Mouse (Mus musculus) liver, postnatal 0 days (tissue): ENCODE measurements at regions not wholly inside any gene's neighbourhood (a gene's known extent, or its start where the extent isn't known, plus 50 kb on each side); places are given as distances from the start of the nearest gene placed in this dataset.

ENCODE experiments used
- ATAC-seq: fragments of 200-750 bp; cut with Nextera tagmentation; 2 replicates; pipeline ENCODE4 v1.8.0; 2017; ENCODE audit warnings: mild to moderate bottlenecking, moderate library complexity
- DNase-seq: peaks from one replicate; pipeline ENCODE4 v3.0.0-alpha.2; 2016
- H3K27ac ChIP-seq: fragments of 300-500 bp; sonication (generic); 2 replicates; pipeline ENCODE4 v1.5.1; 2014; ENCODE audit warnings: antibody characterized with exemption, moderate library complexity, mild to moderate bottlenecking, low read depth
- H3K27me3 ChIP-seq: fragments of 300-500 bp; sonication (generic); 2 replicates; pipeline ENCODE4 v1.6.1; 2014; ENCODE audit warnings: low read length, control low read depth, mixed read lengths; ENCODE audit not compliant: insufficient read depth
- H3K36me3 ChIP-seq: fragments of 300-500 bp; sonication (generic); replicated peaks from 2 replicates; pipeline ENCODE4 v1.6.1; 2014; ENCODE audit warnings: mild to moderate bottlenecking, control low read depth, low read length, moderate library complexity, mixed read lengths; ENCODE audit not compliant: insufficient read depth
- H3K4me1 ChIP-seq: fragments of 300-500 bp; sonication (generic); 2 replicates; pipeline ENCODE4 v1.6.1; 2014; ENCODE audit warnings: antibody characterized with exemption, mild to moderate bottlenecking, control low read depth; ENCODE audit not compliant: insufficient read depth
- H3K4me2 ChIP-seq: fragments of 300-500 bp; sonication (generic); 2 replicates; pipeline ENCODE4 v1.6.1; 2014; ENCODE audit warnings: low read depth, mild to moderate bottlenecking, low read length, moderate library complexity, mixed read lengths
- H3K4me3 ChIP-seq: fragments of 300-500 bp; sonication (generic); 2 replicates; pipeline ENCODE4 v1.5.1; 2014; ENCODE audit warnings: low read depth, low read length
- H3K9ac ChIP-seq: fragments of 300-500 bp; sonication (generic); replicated peaks from 2 replicates; pipeline ENCODE4 v1.6.1; 2014; ENCODE audit warnings: mild to moderate bottlenecking, moderate library complexity
- H3K9me3 ChIP-seq: fragments of 300-500 bp; sonication (generic); 2 replicates; pipeline ENCODE4 v1.6.1; 2016; ENCODE audit warnings: mild to moderate bottlenecking, control low read depth, low read length, mixed read lengths
- CTCF ChIP-seq: sonication (generic); IDR thresholded peaks from 2 replicates; pipeline ENCODE4 v1.5.1; 2016; ENCODE audit warnings: antibody characterized with exemption, low read depth
- EP300 ChIP-seq: IDR thresholded peaks from 2 replicates; pipeline ENCODE4 v1.6.1; 2016; ENCODE audit warnings: antibody characterized with exemption, low read depth, mild to moderate bottlenecking
- WGBS: fragments of 180-500 bp; shearing (Covaris S2); extraction: QIAGEN DNeasy Blood & Tissue Kit; methylation state at CpG from one replicate; pipeline ENCODE4 v1.1.7; 2014; ENCODE audit not compliant: insufficient replicate concordance; 5-methylcytosine and 5-hydroxymethylcytosine counted together

- ATAC-seq (no peak), DNase-seq (no peak)
- WGBS = 74% methylated on average over 5 of the region's 6 CpGs
- Histone ChIP-seq H3K36me3 (no peaks in the 10 kb centered on the region), H3K9me3 (no peaks in the 10 kb centered on the region), H3K4me1 (no peaks in the 10 kb centered on the region), H3K27me3 (no peaks in the 10 kb centered on the region), H3K9ac (no peak overlapping the region), H3K27ac (no peak overlapping the region), H3K4me2 (no peak overlapping the region), H3K4me3 (no peak overlapping the region)
- TF ChIP-seq EP300 = no peak
- TF ChIP-seq CTCF = no peak
These were observed 65.1 kb upstream of the Pcdh8 start for GRCm38 (mm10) chr14:79836186-79836585.

GRCm38 (mm10) chr14:79824670-79825446 is 53.7 kb upstream of the Pcdh8 start:
- Histone ChIP-seq H3K9ac (no peak overlapping the region), H3K27me3 (no peaks in the 10 kb centered on the region), H3K4me1 (no peaks in the 10 kb centered on the region), H3K4me2 (no peak overlapping the region), H3K27ac (no peak overlapping the region), H3K4me3 (no peak overlapping the region), H3K36me3 (no peaks in the 10 kb centered on the region), H3K9me3 (no peaks in the 10 kb centered on the region)
- DNase-seq = no peak
- whole genome bisulfite sequencing = 81% methylated on average over 11 of the region's 11 CpGs
- no peak for ATAC-seq
- TF ChIP-seq EP300 = no peak
- TF ChIP-seq CTCF = no peak

- DNase-seq (no peak), ATAC-seq (no peak)
- Histone ChIP-seq H3K36me3 (no peaks in the 10 kb centered on the region), H3K4me1 (no peaks in the 10 kb centered on the region), H3K27ac (no peak overlapping the region), H3K9ac (no peak overlapping the region), H3K4me3 (no peak overlapping the region), H3K4me2 (no peak overlapping the region), H3K9me3 (no peaks in the 10 kb centered on the region), H3K27me3 (no peaks in the 10 kb centered on the region)
- TF ChIP-seq CTCF (no peak), EP300 (no peak)
- WGBS = 76% methylated on average over 16 of the region's 16 CpGs
These were observed 51.5 kb upstream of the Pcdh8 start for GRCm38 (mm10) chr14:79822453-79823117.

GRCm38 (mm10) chr14:79822011-79822435 is 50.9 kb upstream of the Pcdh8 start:
- H3K4me2 ChIP-seq = no peak overlapping the region
- no peaks in the 10 kb centered on the region for H3K4me1 ChIP-seq
- ATAC-seq (no peak), DNase-seq (no peak)
- H3K36me3 ChIP-seq = no peaks in the 10 kb centered on the region
- no peak overlapping the region for H3K9ac ChIP-seq
- H3K9me3 ChIP-seq = no peaks in the 10 kb centered on the region
- TF ChIP-seq CTCF = no peak
- no peak for TF ChIP-seq EP300
- H3K4me3 ChIP-seq = no peak overlapping the region
- H3K27ac ChIP-seq = no peak overlapping the region
- no peaks in the 10 kb centered on the region for H3K27me3 ChIP-seq
- WGBS = 85% methylated on average over 5 of the region's 5 CpGs

GRCm38 (mm10) chr14:79821352-79822010 is 50.4 kb upstream of the Pcdh8 start:
- TF ChIP-seq CTCF = no peak
- TF ChIP-seq EP300 = no peak
- no peak for DNase-seq
- Histone ChIP-seq H3K9me3 (no peaks in the 10 kb centered on the region), H3K27me3 (no peaks in the 10 kb centered on the region), H3K9ac (no peak overlapping the region), H3K36me3 (no peaks in the 10 kb centered on the region), H3K27ac (no peak overlapping the region), H3K4me2 (no peak overlapping the region), H3K4me1 (no peaks in the 10 kb centered on the region), H3K4me3 (no peak overlapping the region)
- 77% methylated on average over 5 of the region's 5 CpGs for WGBS
- ATAC-seq = no peak
